Mouse (Mus musculus): ENCODE measurements around the gene Myo5c.

DNA sequence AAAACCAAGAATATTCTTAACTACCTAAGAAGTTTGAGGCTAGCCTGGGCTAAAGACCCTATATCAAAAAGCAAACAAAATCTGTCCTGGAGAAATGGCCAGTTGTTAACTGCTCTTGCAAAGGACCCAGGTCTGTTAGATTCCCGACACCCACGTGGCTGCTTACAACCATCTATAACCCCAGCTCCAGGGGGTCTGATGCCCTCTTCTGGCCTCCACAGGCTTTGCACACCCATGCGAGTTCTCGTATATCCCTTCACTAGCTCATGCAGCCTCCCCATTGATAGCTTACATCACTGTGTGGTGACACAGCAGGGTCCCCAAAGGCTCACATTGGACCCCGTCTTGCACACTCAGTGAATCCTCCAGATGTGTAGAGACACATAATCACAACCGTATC lies 53.5 kb downstream of the Myo5c start:
- TF ChIP-seq CTCF (IDR thresholded peaks at IDR 0.05; ENCODE audit: control insufficient read depth, insufficient read depth, low read length) (no peak), POLR2A (IDR thresholded peaks at IDR 0.05; ENCODE audit: borderline replicate concordance, control insufficient read depth, low read depth, low read length) (no peak)
